Mouse (Mus musculus) heart, postnatal 0 days (tissue): ENCODE data around the gene Ikzf3. TPM values are rescaled to one million over a fixed set of nuclear protein-coding genes. Genes with fewer than 3 reads are reported as not detected.

Source experiments
- ATAC-seq: fragments of 200-750 bp; cut with Nextera tagmentation; 2 replicates; pipeline ENCODE4 v1.8.0; 2017; ENCODE audit warnings: low read depth, moderate number of reproducible peaks, moderate library complexity; ENCODE audit not compliant: insufficient read depth
- DNase-seq: peaks from one replicate; pipeline ENCODE4 v3.0.0-alpha.2; 2016; ENCODE audit warnings: low spot score
- H3K27ac ChIP-seq: fragments of 300-500 bp; sonication (generic); 2 replicates; pipeline ENCODE4 v1.5.1; 2014; ENCODE audit warnings: low read depth, mild to moderate bottlenecking
- H3K27me3 ChIP-seq: fragments of 300-500 bp; sonication (generic); 2 replicates; pipeline ENCODE4 v1.6.1; 2014; ENCODE audit warnings: low read length, mixed read lengths; ENCODE audit not compliant: control insufficient read depth, insufficient read depth
- H3K36me3 ChIP-seq: fragments of 300-500 bp; sonication (generic); replicated peaks from 2 replicates; pipeline ENCODE4 v1.6.1; 2014; ENCODE audit warnings: low read length, mixed read lengths; ENCODE audit not compliant: control insufficient read depth, insufficient read depth
- H3K4me1 ChIP-seq: fragments of 300-500 bp; sonication (generic); 2 replicates; pipeline ENCODE4 v1.6.1; 2014; ENCODE audit warnings: antibody characterized with exemption; ENCODE audit not compliant: control insufficient read depth, insufficient read depth
- H3K4me2 ChIP-seq: fragments of 300-500 bp; sonication (generic); 2 replicates; pipeline ENCODE4 v1.6.1; 2014; ENCODE audit warnings: low read depth, mild to moderate bottlenecking, low read length, moderate library complexity
- H3K4me3 ChIP-seq: fragments of 300-500 bp; sonication (generic); 2 replicates; pipeline ENCODE4 v1.5.1; 2014; ENCODE audit warnings: low read depth, low read length
- H3K9ac ChIP-seq: fragments of 300-500 bp; sonication (generic); replicated peaks from 2 replicates; pipeline ENCODE4 v1.6.1; 2014; ENCODE audit warnings: low read depth, low read length, mixed read lengths
- H3K9me3 ChIP-seq: fragments of 300-500 bp; sonication (generic); replicated peaks from 2 replicates; pipeline ENCODE4 v1.6.1; 2016; ENCODE audit warnings: low read length; ENCODE audit not compliant: control insufficient read depth
- CTCF ChIP-seq: IDR thresholded peaks from 2 replicates; pipeline ENCODE4 v1.5.1; 2016; ENCODE audit warnings: antibody characterized with exemption, control low read depth, low read depth
- EP300 ChIP-seq: IDR thresholded peaks from 2 replicates; pipeline ENCODE4 v1.6.1; 2016; ENCODE audit warnings: antibody characterized with exemption, low read depth
- WGBS: fragments of 180-500 bp; shearing (Covaris S2); extraction: QIAGEN DNeasy Blood & Tissue Kit; methylation state at CpG from one replicate; pipeline ENCODE4 v1.1.7; 2014; 5-methylcytosine and 5-hydroxymethylcytosine counted together
- polyA plus RNA-seq: library from polyadenylated mRNA; unstranded; fragments of >200 nt; fragmentation: Nextera tagmentation; extraction: Ambion mirVana; gene quantifications from 2 replicates; pipeline ENCODE4 v1.2.1, GENCODE M21; 2015
- total RNA-seq: library from RNA; depleted of rRNA; stranded (reverse); fragments of >200 nt; gene quantifications from 2 replicates; pipeline ENCODE4 v1.2.3, GENCODE M21; 2014; ENCODE audit warnings: low replicate concordance

Ikzf3 gene
- total and polyA plus RNA-seq, 2 experiments from 2014 or later, result 0.15 TPM; not detected in 1

GRCm38 (mm10) chr11:98479026-98479939 lies 66.5 kb downstream of the Ikzf3 start:
- Histone ChIP-seq H3K4me1 (0 out of 2 replicates have a peak, but pooled peaks cover 3% of the 10 kb centered on the region), H3K36me3 (no peaks in the 10 kb centered on the region), H3K9me3 (no peaks in the 10 kb centered on the region), H3K27me3 (no peaks in the 10 kb centered on the region), H3K4me3 (no peak overlapping the region), H3K9ac (no peak overlapping the region), H3K4me2 (no peak overlapping the region), H3K27ac (no peak overlapping the region)
- DNase-seq, result no peak
- WGBS, result 63% methylated on average over 13 of the region's 13 CpGs
- no peak for ATAC-seq
- TF ChIP-seq EP300, result no peak
- no peak for TF ChIP-seq CTCF

GRCm38 (mm10) chr11:98477011-98477701 lies 68.7 kb downstream of the Ikzf3 start:
- Histone ChIP-seq H3K27me3 (no peaks in the 10 kb centered on the region), H3K4me3 (no peak overlapping the region), H3K4me1 (0 out of 2 replicates have a peak, but pooled peaks cover 3% of the 10 kb centered on the region), H3K27ac (no peak overlapping the region), H3K9me3 (no peaks in the 10 kb centered on the region), H3K4me2 (no peak overlapping the region; the same call in 1 of the 2 replicates), H3K36me3 (no peaks in the 10 kb centered on the region), H3K9ac (no peak overlapping the region)
- ATAC-seq (no peak), DNase-seq (no peak)
- WGBS, result 52% methylated on average over 14 of the region's 14 CpGs
- TF ChIP-seq CTCF (no peak), EP300 (no peak)

DNA sequence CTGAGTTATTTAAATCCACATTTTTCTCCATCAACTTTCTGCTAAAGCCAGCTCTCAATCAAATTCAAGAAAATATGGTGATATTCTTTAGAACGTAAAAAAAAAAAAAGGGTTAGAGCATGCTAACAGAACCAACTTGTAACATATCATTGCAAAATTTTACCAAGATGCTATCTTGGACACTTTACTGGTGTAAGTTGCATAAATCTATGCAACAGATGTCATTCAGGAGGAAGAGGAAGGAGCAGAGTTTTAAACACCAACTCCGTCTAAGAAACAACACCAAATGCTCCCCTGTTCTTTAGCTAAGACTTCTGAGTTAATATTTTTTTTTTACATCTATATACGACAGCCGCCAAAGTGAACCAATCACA lies 69.4 kb downstream of the Ikzf3 start:
- Histone ChIP-seq H3K9me3 (no peaks in the 10 kb centered on the region), H3K9ac (no peak overlapping the region), H3K36me3 (no peaks in the 10 kb centered on the region), H3K27me3 (no peaks in the 10 kb centered on the region), H3K4me2 (no peak overlapping the region), H3K4me1 (0 out of 2 replicates have a peak, but pooled peaks cover 3% of the 10 kb centered on the region), H3K27ac (no peak overlapping the region), H3K4me3 (no peak overlapping the region)
- 60% methylated on average over 4 of the region's 4 CpGs for WGBS
- no peak for DNase-seq
- no peak for ATAC-seq
- TF ChIP-seq CTCF, result no peak
- TF ChIP-seq EP300, result no peak

- 83% methylated on average over 9 of the region's 9 CpGs for WGBS
- H3K9ac ChIP-seq, result no peak overlapping the region
- H3K27ac ChIP-seq, result no peak overlapping the region
- DNase-seq (no peak), ATAC-seq (no peak)
- H3K9me3 ChIP-seq, result no peaks in the 10 kb centered on the region
- no peak overlapping the region for H3K4me3 ChIP-seq
- 0 out of 2 replicates have a peak, but pooled peaks cover 3% of the 10 kb centered on the region for H3K4me1 ChIP-seq
- TF ChIP-seq EP300 (no peak), CTCF (no peak)
- no peaks in the 10 kb centered on the region for H3K27me3 ChIP-seq
- no peaks in the 10 kb centered on the region for H3K36me3 ChIP-seq
- H3K4me2 ChIP-seq, result no peak overlapping the region
Observed at GRCm38 (mm10) chr11:98475630-98476433, 70.0 kb downstream of the Ikzf3 start.

- DNase-seq (no peak), ATAC-seq (no peak)
- Histone ChIP-seq H3K36me3 (no peaks in the 10 kb centered on the region), H3K4me3 (no peak overlapping the region), H3K27ac (no peak overlapping the region), H3K27me3 (no peaks in the 10 kb centered on the region), H3K4me1 (no peaks in the 10 kb centered on the region), H3K9ac (no peak overlapping the region), H3K4me2 (no peak overlapping the region), H3K9me3 (no peaks in the 10 kb centered on the region)
- TF ChIP-seq EP300 (no peak), CTCF (no peak)
- 85% methylated on average over 11 of the region's 11 CpGs for WGBS
Observed at GRCm38 (mm10) chr11:98474967-98475366, 70.9 kb downstream of the Ikzf3 start.
